Mouse (Mus musculus) spleen, postnatal 36 days (tissue): ENCODE results near the gene Gpr157.
A peak's percentile ranks its signal among the peaks of the same experiment; 100 is the strongest.

Experiments
- DNase-seq, 2 experiments: peaks; one replicate each; pipeline ENCODE4 v3.0.0; 2022; ENCODE audit warnings: low spot score in 2 of 2, mixed read lengths in 1 of 2

The Gpr157 gene

GRCm38 (mm10) chr4:150109636-150110035 is 22.5 kb downstream of the Gpr157 start:
- no peak for DNase-seq

GRCm38 (mm10) chr4:150110373-150110772 is 23.2 kb downstream of the Gpr157 start:
- DNase-seq: no peak

- peak; percentile 50 to 58 for DNase-seq
Measured at GRCm38 (mm10) chr4:150112867-150113266, 25.7 kb downstream of the Gpr157 start.

- no peak for DNase-seq
Measured at GRCm38 (mm10) chr4:150114505-150115061, 27.4 kb downstream of the Gpr157 start.

GRCm38 (mm10) chr4:150117311-150117710 is 30.1 kb downstream of the Gpr157 start:
- no peak for DNase-seq

GRCm38 (mm10) chr4:150118163-150118562 is 31.0 kb downstream of the Gpr157 start:
- DNase-seq: no peak

- DNase-seq: no peak
Measured at GRCm38 (mm10) chr4:150119055-150119454, 31.9 kb downstream of the Gpr157 start, which contains the start of gene Slc2a5. Gene Slc2a5 (plus strand): TSS chr4:150119283.

- DNase-seq: no peak
Measured at GRCm38 (mm10) chr4:150119640-150120039, 32.5 kb downstream of the Gpr157 start.

- peak; percentile 57 to 59 for DNase-seq
Measured at GRCm38 (mm10) chr4:150120173-150120833, 33.1 kb downstream of the Gpr157 start.

GRCm38 (mm10) chr4:150121430-150121829 is 34.3 kb downstream of the Gpr157 start:
- no peak for DNase-seq

- no peak for DNase-seq
Measured at GRCm38 (mm10) chr4:150122476-150122875, 35.3 kb downstream of the Gpr157 start.

GRCm38 (mm10) chr4:150126373-150126772 is 39.2 kb downstream of the Gpr157 start:
- no peak for DNase-seq

GRCm38 (mm10) chr4:150127894-150128293 is 40.7 kb downstream of the Gpr157 start:
- no peak for DNase-seq

GRCm38 (mm10) chr4:150128571-150128970 is 41.4 kb downstream of the Gpr157 start:
- no peak for DNase-seq

GRCm38 (mm10) chr4:150130661-150131060 is 43.5 kb downstream of the Gpr157 start:
- no peak for DNase-seq

GRCm38 (mm10) chr4:150132692-150133271 is 45.6 kb downstream of the Gpr157 start:
- no peak for DNase-seq

GRCm38 (mm10) chr4:150135254-150135653 is 48.1 kb downstream of the Gpr157 start:
- DNase-seq: no peak

GRCm38 (mm10) chr4:150136693-150137092 is 49.5 kb downstream of the Gpr157 start:
- peak; percentile 43 to 44 for DNase-seq

- DNase-seq: no peak
Measured at GRCm38 (mm10) chr4:150137368-150138083, 50.4 kb downstream of the Gpr157 start.

GRCm38 (mm10) chr4:150138084-150138543 is 50.9 kb downstream of the Gpr157 start:
- DNase-seq: peak; percentile 39 to 42

GRCm38 (mm10) chr4:150139090-150139489 is 51.9 kb downstream of the Gpr157 start:
- no peak for DNase-seq

GRCm38 (mm10) chr4:150140346-150140745 is 53.2 kb downstream of the Gpr157 start:
- no peak for DNase-seq
